Mouse (Mus musculus): ENCODE results near the gene Olfr801.

Gene Olfr801

DNA sequence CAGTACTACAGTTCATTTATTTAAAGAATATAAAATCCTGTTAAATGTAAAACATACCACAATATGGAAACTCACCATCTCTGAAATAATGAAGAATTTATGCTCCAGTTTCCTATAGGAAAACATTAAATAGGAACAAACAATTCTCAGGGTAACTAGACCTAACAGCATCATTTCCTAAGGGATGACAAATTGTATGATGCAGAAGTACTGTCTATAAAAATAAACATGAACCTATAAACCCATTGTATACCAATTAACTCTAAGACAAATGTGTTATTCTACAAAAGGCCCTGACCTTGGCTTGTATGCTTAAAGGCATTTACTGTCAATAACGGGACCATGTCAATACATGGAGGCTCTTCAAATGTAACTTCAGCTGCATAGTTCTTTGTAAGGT, at the start of gene Olfr801:
Olfr801 (minus strand) TSS at position 101 of the 400 bp plus-strand sequence.
- no peak for DNase-seq (ENCODE audit: low spot score)

- DNase-seq (ENCODE audit: low spot score), result no peak
Measured at GRCm38 (mm10) chr10:129702910-129703309, 29.2 kb upstream of the Olfr801 start, which contains the start of gene Olfr804. Gene Olfr804, plus strand, starts transcription at chr10:129703210.

DNA sequence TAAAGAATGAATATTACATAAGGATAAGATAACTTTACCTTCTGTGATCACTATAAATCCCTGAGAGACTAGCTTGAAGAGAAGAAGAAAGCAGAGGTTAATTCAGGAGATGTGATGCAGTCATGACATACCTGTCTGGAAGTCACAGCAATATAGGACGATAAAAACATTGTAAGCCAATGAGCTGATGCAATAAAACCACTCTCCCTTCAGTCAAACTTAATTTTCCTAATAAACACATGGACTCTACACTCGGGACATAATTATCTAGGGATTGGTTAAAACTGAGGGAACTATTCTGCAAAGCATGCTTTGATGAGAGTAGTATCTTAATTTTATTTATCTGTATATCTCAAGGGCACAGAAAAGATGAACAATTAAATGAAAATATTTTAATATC, 20.5 kb upstream of the Olfr801 start, which contains the start of gene Olfr803:
Olfr803 (minus strand) TSS at position 101 of the 400 bp plus-strand sequence.
- no peak for DNase-seq (ENCODE audit: low spot score)

- no peak for DNase-seq (ENCODE audit: low spot score)
Measured at GRCm38 (mm10) chr10:129688069-129688468, 14.4 kb upstream of the Olfr801 start, which contains the start of gene Olfr802. Gene Olfr802, minus strand, starts transcription at chr10:129688169.

DNA sequence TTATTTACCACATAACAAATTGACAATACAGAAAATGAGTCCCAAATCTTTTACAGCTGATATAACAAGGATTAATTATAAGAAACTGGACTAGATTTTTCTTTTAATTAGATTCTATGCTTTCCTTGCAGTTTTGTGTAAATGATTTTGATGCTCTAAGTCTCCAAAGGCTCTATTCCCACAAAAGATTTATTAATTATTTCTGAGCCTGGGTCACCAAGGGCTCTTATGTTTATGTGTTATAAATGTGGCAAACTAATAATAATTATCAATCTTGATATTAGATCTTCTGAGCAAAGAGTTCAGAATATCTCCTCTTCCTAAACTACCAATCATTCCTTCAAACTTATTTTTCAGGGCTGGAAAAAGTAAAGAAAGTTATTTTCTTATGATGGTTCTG, 16.3 kb downstream of the Olfr801 start, which contains the start of gene Olfr800:
Olfr800 (plus strand) TSS at position 301 of the 400 bp plus-strand sequence.
- DNase-seq (ENCODE audit: low spot score), result no peak

DNA sequence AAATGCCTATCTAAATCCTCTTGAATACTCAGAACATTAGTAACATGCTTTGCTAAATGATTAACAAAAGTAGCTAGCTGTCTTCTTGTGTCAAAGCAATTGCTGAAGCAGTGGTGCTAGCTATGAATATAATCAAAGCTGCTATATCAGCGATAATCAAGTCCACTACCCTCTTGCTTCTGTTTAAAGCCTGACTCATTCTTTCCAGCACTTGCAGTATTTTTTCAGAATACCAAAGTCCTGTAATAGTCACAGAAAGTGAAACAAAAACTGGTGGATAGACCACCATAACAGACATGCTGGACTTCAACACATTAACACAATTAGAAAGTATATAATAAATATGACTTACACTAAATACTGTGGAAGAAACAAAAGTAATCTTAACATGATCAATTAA, 21.9 kb downstream of the Olfr801 start:
- no peak for DNase-seq (ENCODE audit: low spot score)

DNA sequence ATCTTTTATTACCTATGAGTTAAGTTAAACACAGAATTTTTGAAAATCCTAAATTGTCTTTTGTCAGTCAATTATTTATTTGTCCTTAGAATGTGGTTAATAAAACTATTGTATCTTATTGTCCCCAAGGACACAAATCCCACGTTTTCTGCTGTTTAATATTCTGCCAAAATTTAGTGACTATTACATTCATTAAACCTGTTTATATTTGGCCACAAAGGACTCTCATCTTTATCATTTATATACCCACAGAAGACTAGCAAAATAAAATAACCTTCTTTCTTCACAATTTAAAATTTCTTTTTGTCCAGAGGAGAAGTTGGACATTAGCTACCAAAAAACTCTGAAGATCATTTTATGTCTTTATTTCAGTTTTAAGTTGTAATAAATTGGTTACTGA, 36.5 kb downstream of the Olfr801 start, which contains the start of gene Olfr799:
Olfr799 (plus strand) TSS at position 301 of the 400 bp plus-strand sequence.
- no peak for DNase-seq (ENCODE audit: low spot score)

GRCm38 (mm10) chr10:129627834-129628233, 45.8 kb downstream of the Olfr801 start, which contains the start of gene Olfr798:
Gene Olfr798, minus strand, starts transcription at chr10:129627934.
- DNase-seq (ENCODE audit: low spot score), result no peak

GRCm38 (mm10) chr10:129623251-129623650, 50.4 kb downstream of the Olfr801 start:
- DNase-seq (ENCODE audit: low spot score), result no peak

- no peak for DNase-seq (ENCODE audit: low spot score)
Measured at GRCm38 (mm10) chr10:129621724-129622123, 51.9 kb downstream of the Olfr801 start.

Measured in MN1 (cell line).